Mouse (Mus musculus): ENCODE data around the gene Trim10. TPM values are rescaled to one million over a fixed set of nuclear protein-coding genes. Genes with fewer than 3 reads are reported as not detected.

The Trim10 gene
- polyA plus RNA-seq, 1 experiment from 2014 or later, result 70.1 TPM

DNA sequence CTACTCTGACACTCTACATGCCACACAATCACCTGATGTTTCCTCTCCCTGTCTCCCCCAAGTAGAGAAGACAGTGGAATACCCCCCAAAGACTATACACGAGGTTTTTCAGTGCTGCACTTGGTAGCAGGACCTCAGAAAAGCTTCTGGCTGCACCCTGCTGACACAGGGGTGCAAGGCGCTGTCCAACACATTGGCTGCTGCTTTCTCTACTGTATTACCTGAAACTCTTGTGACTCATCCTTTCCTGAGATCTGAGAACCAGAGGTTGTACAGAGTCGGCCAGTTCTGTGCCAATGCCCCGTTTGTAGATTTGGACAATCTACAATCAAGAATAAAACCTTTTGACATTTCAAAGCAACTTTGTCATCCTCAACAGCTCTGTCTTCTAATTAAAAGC, 40.4 kb downstream of the Trim10 start:
- ATAC-seq (replicated peaks; ENCODE audit: low FRiP score) (no peak), DNase-seq (ENCODE audit: low spot score) (no peak)
- Histone ChIP-seq H3K27me3 (replicated peaks; ENCODE audit: control insufficient read depth, insufficient read depth, low read length) (peaks cover 5% of the 10 kb centered on the region; the same call in 1 of the 2 replicates), H3K27ac (ENCODE audit: low read depth, low read length) (no peak overlapping the region), H3K4me1 (replicated peaks; ENCODE audit: control insufficient read depth, insufficient read depth, low read length) (no peaks in the 10 kb centered on the region), H3K4me2 (no peak overlapping the region), H3K4me3 (ENCODE audit: low read depth, low read length) (no peak overlapping the region), H3K9me3 (ENCODE audit: control insufficient read depth, low read length) (no peaks in the 10 kb centered on the region), H3K9ac (ENCODE audit: low read depth, low read length) (no peak overlapping the region), H3K36me3 (ENCODE audit: control insufficient read depth, insufficient read depth, low read length) (no peaks in the 10 kb centered on the region)
- WGBS, result 52% methylated on average over 4 of the region's 4 CpGs

DNA sequence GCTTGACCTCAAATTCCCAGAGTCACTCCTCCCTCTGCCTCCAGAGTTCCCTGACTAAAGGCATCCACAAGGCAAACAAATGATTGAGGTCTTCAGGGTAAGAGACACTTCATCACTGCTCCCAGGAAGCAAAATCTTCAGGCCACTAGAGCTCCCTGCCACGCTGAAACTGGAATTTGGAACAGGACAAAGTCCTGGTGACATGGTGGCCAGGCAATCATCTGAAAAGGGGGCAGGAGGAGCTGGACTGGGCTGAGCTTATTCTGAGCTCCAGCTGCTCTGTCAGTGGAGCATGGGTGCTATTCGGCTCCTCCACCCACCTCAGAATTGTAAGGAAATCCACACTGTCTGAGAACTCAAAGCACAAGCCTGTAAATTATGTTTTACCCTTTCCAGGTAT, 42.7 kb downstream of the Trim10 start:
- no peaks in the 10 kb centered on the region for H3K4me1 ChIP-seq (replicated peaks; ENCODE audit: control insufficient read depth, insufficient read depth, low read length)
- no peaks in the 10 kb centered on the region for H3K36me3 ChIP-seq (ENCODE audit: control insufficient read depth, insufficient read depth, low read length)
- no peaks in the 10 kb centered on the region for H3K9me3 ChIP-seq (ENCODE audit: control insufficient read depth, low read length)
- H3K4me3 ChIP-seq (ENCODE audit: low read depth, low read length), result no peak overlapping the region
- H3K27me3 ChIP-seq (replicated peaks; ENCODE audit: control insufficient read depth, insufficient read depth, low read length), result peaks cover 6% of the 10 kb centered on the region; the same call in 1 of the 2 replicates
- 48% methylated on average over 2 of the region's 2 CpGs for WGBS
- no peak overlapping the region for H3K4me2 ChIP-seq
- ATAC-seq (replicated peaks; ENCODE audit: low FRiP score) (no peak), DNase-seq (ENCODE audit: low spot score) (no peak)
- no peak overlapping the region for H3K27ac ChIP-seq (ENCODE audit: low read depth, low read length)
- no peak overlapping the region for H3K9ac ChIP-seq (ENCODE audit: low read depth, low read length)

DNA sequence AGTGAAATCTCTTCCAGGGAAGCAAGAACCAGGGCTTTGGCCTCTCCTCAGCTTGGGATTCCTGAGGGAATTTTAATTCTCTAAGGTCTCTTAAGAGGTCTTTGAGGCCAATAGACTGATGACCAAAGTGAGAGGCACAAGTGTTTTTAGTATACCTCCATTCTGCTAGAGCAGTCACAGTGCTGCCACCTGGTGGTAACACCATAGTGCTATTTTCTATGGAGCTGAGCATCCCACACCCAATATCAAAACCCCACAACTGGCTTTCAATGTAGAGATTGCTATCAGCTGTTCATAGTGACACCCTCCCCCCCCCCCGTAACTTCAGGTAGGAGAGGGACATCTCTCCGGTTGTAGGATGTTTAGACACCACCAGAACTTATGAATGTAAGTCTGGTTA, 44.7 kb downstream of the Trim10 start:
- DNase-seq (ENCODE audit: low spot score) (no peak), ATAC-seq (replicated peaks; ENCODE audit: low FRiP score) (no peak)
- Histone ChIP-seq H3K9ac (ENCODE audit: low read depth, low read length) (no peak overlapping the region), H3K4me2 (no peak overlapping the region), H3K9me3 (ENCODE audit: control insufficient read depth, low read length) (no peaks in the 10 kb centered on the region), H3K27ac (ENCODE audit: low read depth, low read length) (no peak overlapping the region), H3K27me3 (replicated peaks; ENCODE audit: control insufficient read depth, insufficient read depth, low read length) (peaks cover 6% of the 10 kb centered on the region; the same call in 1 of the 2 replicates), H3K36me3 (ENCODE audit: control insufficient read depth, insufficient read depth, low read length) (no peaks in the 10 kb centered on the region), H3K4me3 (ENCODE audit: low read depth, low read length) (no peak overlapping the region), H3K4me1 (replicated peaks; ENCODE audit: control insufficient read depth, insufficient read depth, low read length) (no peaks in the 10 kb centered on the region)
- WGBS, result 23% methylated on average over 2 of the region's 2 CpGs

DNA sequence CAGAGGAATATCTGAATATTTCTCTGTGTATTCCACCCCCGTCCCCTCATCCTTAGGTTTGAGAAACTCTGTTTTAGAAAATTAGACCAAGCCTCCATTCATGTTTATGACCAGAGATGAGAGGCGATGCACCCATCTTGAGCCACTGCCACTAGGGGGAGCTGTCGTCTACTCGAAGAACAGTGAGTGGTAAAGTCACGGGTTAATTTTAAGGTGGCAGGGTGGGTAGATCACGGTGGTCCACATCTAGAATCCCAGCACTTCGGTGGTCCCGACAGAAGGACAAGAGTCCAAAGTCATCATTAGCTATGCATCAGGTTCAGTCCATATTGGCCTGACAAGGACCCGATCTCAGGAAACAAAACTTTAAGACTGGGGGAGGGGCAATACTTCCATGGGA, 45.7 kb downstream of the Trim10 start:
- Histone ChIP-seq H3K9me3 (ENCODE audit: control insufficient read depth, low read length) (no peaks in the 10 kb centered on the region), H3K36me3 (ENCODE audit: control insufficient read depth, insufficient read depth, low read length) (no peaks in the 10 kb centered on the region), H3K9ac (ENCODE audit: low read depth, low read length) (no peak overlapping the region), H3K4me2 (no peak overlapping the region), H3K4me3 (ENCODE audit: low read depth, low read length) (no peak overlapping the region), H3K27ac (ENCODE audit: low read depth, low read length) (no peak overlapping the region), H3K4me1 (replicated peaks; ENCODE audit: control insufficient read depth, insufficient read depth, low read length) (no peaks in the 10 kb centered on the region), H3K27me3 (replicated peaks; ENCODE audit: control insufficient read depth, insufficient read depth, low read length) (peaks cover 4% of the 10 kb centered on the region; the same call in 1 of the 2 replicates)
- ATAC-seq (replicated peaks; ENCODE audit: low FRiP score) (no peak), DNase-seq (ENCODE audit: low spot score) (peak; percentile 43)
- WGBS, result 11% methylated on average over 9 of the region's 9 CpGs

DNA sequence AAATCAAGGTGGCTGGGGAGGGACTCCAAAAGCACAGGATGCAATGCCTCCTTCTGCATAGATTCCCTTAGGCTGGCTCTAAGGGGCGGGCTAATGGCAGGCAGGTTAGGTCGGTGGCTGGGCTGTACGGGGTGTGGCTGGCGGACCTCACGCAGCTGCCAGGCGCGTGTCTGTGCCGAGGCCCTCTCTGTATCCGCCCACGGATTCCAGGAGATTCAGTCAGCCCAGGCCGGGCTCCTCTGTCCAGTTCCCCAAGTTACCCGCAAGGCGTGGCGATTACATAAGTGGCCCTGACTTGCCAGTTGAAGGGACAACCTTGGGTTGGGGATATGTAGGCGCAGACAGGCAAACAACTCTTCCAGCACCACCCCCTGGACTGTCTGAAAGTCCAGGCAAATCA, 50.9 kb downstream of the Trim10 start:
- Histone ChIP-seq H3K9ac (ENCODE audit: low read depth, low read length) (no peak overlapping the region), H3K4me3 (ENCODE audit: low read depth, low read length) (no peak overlapping the region), H3K36me3 (ENCODE audit: control insufficient read depth, insufficient read depth, low read length) (no peaks in the 10 kb centered on the region), H3K9me3 (ENCODE audit: control insufficient read depth, low read length) (no peaks in the 10 kb centered on the region), H3K27me3 (replicated peaks; ENCODE audit: control insufficient read depth, insufficient read depth, low read length) (peaks cover 4% of the 10 kb centered on the region; the same call in 1 of the 2 replicates), H3K4me2 (no peak overlapping the region), H3K4me1 (replicated peaks; ENCODE audit: control insufficient read depth, insufficient read depth, low read length) (no peaks in the 10 kb centered on the region), H3K27ac (ENCODE audit: low read depth, low read length) (no peak overlapping the region)
- DNase-seq (ENCODE audit: low spot score) (no peak), ATAC-seq (replicated peaks; ENCODE audit: low FRiP score) (no peak)
- WGBS, result 53% methylated on average over 15 of the region's 15 CpGs

DNA sequence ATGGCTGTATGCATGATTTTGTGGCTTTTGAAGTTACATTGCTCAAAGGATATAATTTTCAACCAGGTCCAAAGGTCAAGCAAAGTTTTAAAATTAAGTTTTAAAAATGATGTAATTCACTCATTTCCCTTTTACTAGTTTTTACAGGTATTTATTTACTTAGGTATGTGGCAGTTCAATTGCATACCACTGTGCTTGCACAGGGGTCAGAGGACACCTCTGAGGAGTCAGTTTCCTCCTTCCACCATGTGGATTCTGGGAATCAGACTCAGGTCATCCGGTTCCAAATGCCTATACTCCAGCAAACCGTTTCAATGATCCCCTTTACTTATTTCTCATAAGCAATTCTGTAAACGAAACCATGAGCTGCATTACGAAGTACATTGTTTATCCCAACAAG, 53.3 kb downstream of the Trim10 start:
- no peak for ATAC-seq (replicated peaks; ENCODE audit: low FRiP score)
- DNase-seq (ENCODE audit: low spot score), result no peak
- Histone ChIP-seq H3K4me2 (no peak overlapping the region), H3K9me3 (ENCODE audit: control insufficient read depth, low read length) (no peaks in the 10 kb centered on the region), H3K4me3 (ENCODE audit: low read depth, low read length) (no peak overlapping the region), H3K27ac (ENCODE audit: low read depth, low read length) (no peak overlapping the region), H3K9ac (ENCODE audit: low read depth, low read length) (no peak overlapping the region), H3K36me3 (ENCODE audit: control insufficient read depth, insufficient read depth, low read length) (no peaks in the 10 kb centered on the region), H3K27me3 (replicated peaks; ENCODE audit: control insufficient read depth, insufficient read depth, low read length) (no peaks in the 10 kb centered on the region; the same call in 1 of the 2 replicates), H3K4me1 (replicated peaks; ENCODE audit: control insufficient read depth, insufficient read depth, low read length) (no peaks in the 10 kb centered on the region)
- WGBS, result 74% methylated on average over 4 of the region's 4 CpGs

DNA sequence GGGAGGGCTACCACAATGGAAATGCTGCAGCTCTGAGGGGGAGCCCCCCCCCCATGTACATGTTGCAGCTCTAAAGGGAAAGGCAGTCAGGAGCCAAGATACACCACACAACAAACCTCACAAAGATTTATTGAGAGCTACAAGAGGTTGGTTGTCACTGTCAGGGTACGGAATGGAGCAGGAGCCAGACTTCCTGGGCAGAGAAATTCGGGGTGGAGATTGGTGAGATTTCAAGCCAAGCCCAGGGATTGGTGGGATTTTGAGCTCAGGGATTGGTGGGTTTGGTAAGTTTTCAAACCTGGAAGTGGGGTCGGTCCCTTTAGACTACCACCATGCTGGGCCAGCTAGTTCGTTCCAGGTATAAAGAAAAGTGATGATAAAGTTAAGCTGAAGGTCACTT, 54.1 kb downstream of the Trim10 start:
- H3K9ac ChIP-seq (ENCODE audit: low read depth, low read length), result no peak overlapping the region
- no peak for DNase-seq (ENCODE audit: low spot score)
- no peaks in the 10 kb centered on the region for H3K4me1 ChIP-seq (replicated peaks; ENCODE audit: control insufficient read depth, insufficient read depth, low read length)
- H3K27ac ChIP-seq (ENCODE audit: low read depth, low read length), result no peak overlapping the region
- H3K36me3 ChIP-seq (ENCODE audit: control insufficient read depth, insufficient read depth, low read length), result no peaks in the 10 kb centered on the region
- whole genome bisulfite sequencing, result 59% methylated on average over 4 of the region's 4 CpGs
- no peaks in the 10 kb centered on the region; the same call in 1 of the 2 replicates for H3K27me3 ChIP-seq (replicated peaks; ENCODE audit: control insufficient read depth, insufficient read depth, low read length)
- H3K9me3 ChIP-seq (ENCODE audit: control insufficient read depth, low read length), result no peaks in the 10 kb centered on the region
- no peak for ATAC-seq (replicated peaks; ENCODE audit: low FRiP score)
- no peak overlapping the region for H3K4me3 ChIP-seq (ENCODE audit: low read depth, low read length)
- no peak overlapping the region for H3K4me2 ChIP-seq

Other genes with a start within 250 kb of the Trim10 start
- not detected in 2 replicates for gene H2-M9, start 226.9 kb upstream of the Trim10 start, polyA plus RNA-seq (2014; fragmentation: Nextera tagmentation; extraction: Ambion mirVana)
- not detected in 2 replicates for gene H2-M1, start 197.4 kb upstream of the Trim10 start, polyA plus RNA-seq (2014; fragmentation: Nextera tagmentation; extraction: Ambion mirVana)
- gene H2-M10.5, start 96.7 kb upstream of the Trim10 start, polyA plus RNA-seq (2014; fragmentation: Nextera tagmentation; extraction: Ambion mirVana), result not detected in 2 replicates
- not detected in 2 replicates for gene H2-M10.6, start 57.4 kb upstream of the Trim10 start, polyA plus RNA-seq (2014; fragmentation: Nextera tagmentation; extraction: Ambion mirVana)
- gene Trim26, start 32.4 kb upstream of the Trim10 start, polyA plus RNA-seq (2014; fragmentation: Nextera tagmentation; extraction: Ambion mirVana), result 16.6 and 20.7 TPM in 2 replicates
- 0.18 and 0.29 TPM in 2 replicates for gene Trim15, start 2.4 kb upstream of the Trim10 start, polyA plus RNA-seq (2014; fragmentation: Nextera tagmentation; extraction: Ambion mirVana)
- gene Trim40, start 20.5 kb downstream of the Trim10 start, polyA plus RNA-seq (2014; fragmentation: Nextera tagmentation; extraction: Ambion mirVana), result not detected in 2 replicates
- gene Trim31, start 28.5 kb downstream of the Trim10 start, polyA plus RNA-seq (2014; fragmentation: Nextera tagmentation; extraction: Ambion mirVana), result not detected in 2 replicates
- gene Rnf39, start 73.3 kb downstream of the Trim10 start, polyA plus RNA-seq (2014; fragmentation: Nextera tagmentation; extraction: Ambion mirVana), result 0.14 TPM in 1 of 2 replicates, not detected in the other
- gene Ppp1r11, start 82.2 kb downstream of the Trim10 start, polyA plus RNA-seq (2014; fragmentation: Nextera tagmentation; extraction: Ambion mirVana), result 78.5 and 84.7 TPM in 2 replicates
- 55.2 and 62.2 TPM in 2 replicates for gene Znrd1, start 89.0 kb downstream of the Trim10 start, polyA plus RNA-seq (2014; fragmentation: Nextera tagmentation; extraction: Ambion mirVana)
- gene Znrd1as, start 89.0 kb downstream of the Trim10 start, polyA plus RNA-seq (2014; fragmentation: Nextera tagmentation; extraction: Ambion mirVana), result 5.4 and 6.6 TPM in 2 replicates
- gene 2410137M14Rik, start 111.7 kb downstream of the Trim10 start, polyA plus RNA-seq (2014; fragmentation: Nextera tagmentation; extraction: Ambion mirVana), result not detected in 2 replicates
- gene H2-M5, start 120.0 kb downstream of the Trim10 start, polyA plus RNA-seq (2014; fragmentation: Nextera tagmentation; extraction: Ambion mirVana), result 0.08 and 0.09 TPM in 2 replicates
- 28.3 and 28.8 TPM in 2 replicates for gene Zfp57, start 131.6 kb downstream of the Trim10 start, polyA plus RNA-seq (2014; fragmentation: Nextera tagmentation; extraction: Ambion mirVana)
- gene Mog, start 153.8 kb downstream of the Trim10 start, polyA plus RNA-seq (2014; fragmentation: Nextera tagmentation; extraction: Ambion mirVana), result 0.14 TPM in 1 of 2 replicates, not detected in the other
- gene Gabbr1, start 176.4 kb downstream of the Trim10 start, polyA plus RNA-seq (2014; fragmentation: Nextera tagmentation; extraction: Ambion mirVana), result 2.9 and 3.9 TPM in 2 replicates
- not detected in 2 replicates for gene Olfr90, start 218.9 kb downstream of the Trim10 start, polyA plus RNA-seq (2014; fragmentation: Nextera tagmentation; extraction: Ambion mirVana)
- 0.06 TPM in 1 of 2 replicates, not detected in the other for gene Olfr91, start 228.7 kb downstream of the Trim10 start, polyA plus RNA-seq (2014; fragmentation: Nextera tagmentation; extraction: Ambion mirVana)

Data from liver, embryonic 11.5 days (tissue).